Mouse (Mus musculus): ENCODE measurements at regions not wholly inside any gene's neighbourhood (a gene's known extent, or its start where the extent isn't known, plus 50 kb on each side); places are given as distances from the start of the nearest gene placed in this dataset.

- TF ChIP-seq CTCF (IDR thresholded peaks at IDR 0.05; ENCODE audit: low read depth, low read length) (no peak), POLR2A (IDR thresholded peaks at IDR 0.05; ENCODE audit: borderline replicate concordance, low read depth, low read length) (no peak)
Observed at GRCm38 (mm10) chr16:9230178-9230577, 400.3 kb downstream of the 1810013L24Rik start.

All from bone marrow macrophage, adult 2 months (primary cell).